Mouse (Mus musculus): ENCODE results near the gene Pbx3.

- TF ChIP-seq USF1 (IDR thresholded peaks at IDR 0.05; ENCODE audit: low read depth) (no peak), CEBPB (IDR thresholded peaks at IDR 0.05; ENCODE audit: low read depth) (no peak)
These were observed 137.4 kb downstream of the Pbx3 start for GRCm38 (mm10) chr2:34235467-34236075.
